Mouse (Mus musculus): ENCODE data around the gene Dhx34. TPM values are rescaled to one million over a fixed set of nuclear protein-coding genes. Genes with fewer than 3 reads are reported as not detected.

Dhx34 gene
- polyA plus RNA-seq, 1 experiment from 2014 or later: 10.5 TPM

DNA sequence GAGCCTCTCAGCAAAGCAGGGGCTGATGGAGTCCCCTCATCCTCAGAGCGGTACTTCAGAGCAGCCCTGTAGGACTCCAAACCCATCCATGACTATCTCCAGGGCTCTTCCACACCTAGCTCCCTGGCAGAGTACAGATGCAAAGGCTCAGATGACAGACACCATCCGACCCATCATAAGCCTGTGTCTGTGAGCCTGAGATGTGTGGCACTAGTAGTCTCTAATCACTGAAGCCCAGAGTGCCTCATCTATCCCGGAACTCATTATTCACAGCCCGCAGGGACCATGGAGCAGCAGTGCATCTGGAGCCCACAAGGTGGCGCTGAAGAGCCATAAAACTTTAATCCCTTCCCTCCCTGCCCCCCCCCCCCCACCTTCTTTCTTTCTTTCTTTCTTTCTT lies 29.5 kb downstream of the Dhx34 start:
- no peaks in the 10 kb centered on the region for H3K9me3 ChIP-seq
- 14% methylated on average over 5 of the region's 5 CpGs for WGBS
- no peak overlapping the region for H3K27ac ChIP-seq (replicated peaks)
- H3K27me3 ChIP-seq (replicated peaks): peaks cover 13% of the 10 kb centered on the region
- no peak overlapping the region for H3K9ac ChIP-seq
- H3K4me2 ChIP-seq: no peak overlapping the region
- no peak overlapping the region for H3K4me3 ChIP-seq
- H3K36me3 ChIP-seq: peaks cover 19% of the 10 kb centered on the region
- ATAC-seq (ENCODE audit: extremely low read depth, insufficient number of reproducible peaks, low FRiP score, low TSS enrichment): no peak
- H3K4me1 ChIP-seq: 0 out of 2 replicates have a peak, but pooled peaks cover 4% of the 10 kb centered on the region

DNA sequence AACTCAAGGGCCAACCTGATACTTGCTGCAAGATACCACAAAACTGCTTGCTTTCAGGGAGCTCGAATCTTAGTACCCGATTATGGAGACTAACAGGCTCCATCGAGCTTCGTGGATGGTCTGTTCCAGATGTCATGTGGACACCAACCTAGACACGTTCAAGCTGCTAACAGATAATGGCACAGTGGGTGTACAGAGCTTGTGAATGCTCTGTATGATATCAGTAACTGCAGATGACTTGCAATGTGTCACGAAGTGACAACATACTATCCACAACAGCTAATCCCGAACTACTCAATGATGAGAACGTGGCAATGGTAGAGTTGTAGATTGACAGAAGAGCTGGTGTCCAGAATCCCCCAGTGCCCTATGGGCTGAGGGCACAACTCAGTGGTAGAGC lies 34.3 kb downstream of the Dhx34 start:
- Histone ChIP-seq H3K4me2 (no peak overlapping the region), H3K4me1 (0 out of 2 replicates have a peak, but pooled peaks cover 4% of the 10 kb centered on the region), H3K4me3 (no peak overlapping the region), H3K27ac (replicated peaks) (no peak overlapping the region), H3K9me3 (no peaks in the 10 kb centered on the region), H3K9ac (no peak overlapping the region), H3K36me3 (peaks cover 11% of the 10 kb centered on the region), H3K27me3 (replicated peaks) (peaks cover 13% of the 10 kb centered on the region)
- WGBS: 70% methylated on average over 8 of the region's 8 CpGs
- ATAC-seq (ENCODE audit: extremely low read depth, insufficient number of reproducible peaks, low FRiP score, low TSS enrichment): no peak

DNA sequence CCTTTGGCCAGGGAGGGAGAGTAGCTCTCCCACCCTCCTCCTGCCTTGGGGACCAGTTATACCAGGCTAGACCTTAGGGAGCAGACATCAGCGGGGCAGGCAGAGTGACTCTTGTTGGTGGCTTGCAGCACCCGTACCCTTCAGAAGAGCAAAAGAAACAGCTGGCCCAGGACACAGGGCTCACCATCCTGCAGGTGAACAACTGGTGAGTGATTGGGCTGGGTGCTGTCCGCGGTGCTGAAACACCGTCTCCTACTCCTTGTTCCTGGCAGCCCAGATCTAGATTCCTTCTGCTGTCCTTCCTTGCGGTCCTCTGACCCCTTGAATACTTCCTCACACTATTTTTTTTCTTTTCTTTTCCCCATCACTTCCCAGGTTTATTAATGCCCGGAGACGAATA lies 38.2 kb downstream of the Dhx34 start:
- Histone ChIP-seq H3K9me3 (no peaks in the 10 kb centered on the region), H3K27me3 (replicated peaks) (no peaks in the 10 kb centered on the region; the same call in 1 of the 2 replicates), H3K9ac (no peak overlapping the region), H3K36me3 (peaks cover 24% of the 10 kb centered on the region), H3K4me3 (no peak overlapping the region), H3K4me1 (no peaks in the 10 kb centered on the region), H3K27ac (replicated peaks) (no peak overlapping the region), H3K4me2 (no peak overlapping the region)
- 18% methylated on average over 8 of the region's 8 CpGs for WGBS
- no peak for ATAC-seq (ENCODE audit: extremely low read depth, insufficient number of reproducible peaks, low FRiP score, low TSS enrichment)

DNA sequence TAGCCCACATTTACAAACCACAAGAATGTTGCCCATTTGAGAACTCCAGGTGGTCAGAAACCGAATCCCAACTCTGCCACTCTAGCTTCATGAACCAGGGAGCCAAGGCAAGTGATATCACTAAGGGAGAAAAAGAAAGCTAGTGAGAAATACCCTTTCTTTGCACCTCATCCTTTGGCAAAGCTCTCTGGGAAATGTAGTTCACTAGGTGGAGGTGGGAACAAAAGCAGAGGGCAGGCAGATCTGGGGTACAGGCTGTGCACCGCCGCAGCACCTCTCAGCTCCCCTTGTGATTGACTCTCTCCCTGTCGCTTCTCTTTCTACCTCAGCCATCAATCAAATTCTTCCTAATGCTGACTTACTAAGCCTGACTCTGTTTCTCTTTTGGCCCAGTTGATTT lies 43.7 kb downstream of the Dhx34 start:
- Histone ChIP-seq H3K36me3 (peaks cover 15% of the 10 kb centered on the region), H3K9me3 (no peaks in the 10 kb centered on the region), H3K4me3 (no peak overlapping the region), H3K4me2 (no peak overlapping the region), H3K27me3 (replicated peaks) (peaks cover 14% of the 10 kb centered on the region), H3K4me1 (peaks cover 24% of the 10 kb centered on the region), H3K27ac (replicated peaks) (no peak overlapping the region), H3K9ac (no peak overlapping the region)
- WGBS: 71% methylated on average over 4 of the region's 4 CpGs
- no peak for ATAC-seq (ENCODE audit: extremely low read depth, insufficient number of reproducible peaks, low FRiP score, low TSS enrichment)

DNA sequence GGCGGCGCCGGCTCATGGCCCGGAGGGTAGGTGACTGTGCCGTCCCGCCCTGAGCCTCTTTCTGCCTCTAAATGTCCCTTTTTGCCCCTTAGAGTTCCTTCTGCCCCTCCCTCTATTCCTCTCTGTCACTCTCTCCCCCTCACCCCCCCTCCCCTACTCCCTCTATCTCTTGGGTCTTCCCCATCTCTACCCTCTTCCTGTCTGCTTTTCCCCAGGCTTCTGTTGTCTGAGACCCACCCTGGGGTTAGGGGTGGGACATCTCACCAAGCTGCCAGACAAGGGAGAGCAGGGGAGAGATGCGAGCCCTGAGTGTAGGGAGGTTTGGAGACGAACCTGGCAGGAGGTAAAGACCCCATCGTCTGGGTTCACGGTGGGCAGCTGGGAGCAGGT lies 46.3 kb downstream of the Dhx34 start:
- WGBS: 0% methylated on average over 10 of the region's 10 CpGs
- Histone ChIP-seq H3K9me3 (no peaks in the 10 kb centered on the region), H3K4me3 (peak overlapping the region; percentile 71), H3K27ac (replicated peaks) (0 out of 2 replicates have a peak overlapping the region, but pooled peaks have one; percentile 50), H3K9ac (peak overlapping the region; percentile 86), H3K4me2 (peak overlapping the region; percentile 88), H3K4me1 (peaks cover 25% of the 10 kb centered on the region), H3K27me3 (replicated peaks) (peaks cover 23% of the 10 kb centered on the region), H3K36me3 (peaks cover 15% of the 10 kb centered on the region)
- ATAC-seq (ENCODE audit: extremely low read depth, insufficient number of reproducible peaks, low FRiP score, low TSS enrichment): no peak

DNA sequence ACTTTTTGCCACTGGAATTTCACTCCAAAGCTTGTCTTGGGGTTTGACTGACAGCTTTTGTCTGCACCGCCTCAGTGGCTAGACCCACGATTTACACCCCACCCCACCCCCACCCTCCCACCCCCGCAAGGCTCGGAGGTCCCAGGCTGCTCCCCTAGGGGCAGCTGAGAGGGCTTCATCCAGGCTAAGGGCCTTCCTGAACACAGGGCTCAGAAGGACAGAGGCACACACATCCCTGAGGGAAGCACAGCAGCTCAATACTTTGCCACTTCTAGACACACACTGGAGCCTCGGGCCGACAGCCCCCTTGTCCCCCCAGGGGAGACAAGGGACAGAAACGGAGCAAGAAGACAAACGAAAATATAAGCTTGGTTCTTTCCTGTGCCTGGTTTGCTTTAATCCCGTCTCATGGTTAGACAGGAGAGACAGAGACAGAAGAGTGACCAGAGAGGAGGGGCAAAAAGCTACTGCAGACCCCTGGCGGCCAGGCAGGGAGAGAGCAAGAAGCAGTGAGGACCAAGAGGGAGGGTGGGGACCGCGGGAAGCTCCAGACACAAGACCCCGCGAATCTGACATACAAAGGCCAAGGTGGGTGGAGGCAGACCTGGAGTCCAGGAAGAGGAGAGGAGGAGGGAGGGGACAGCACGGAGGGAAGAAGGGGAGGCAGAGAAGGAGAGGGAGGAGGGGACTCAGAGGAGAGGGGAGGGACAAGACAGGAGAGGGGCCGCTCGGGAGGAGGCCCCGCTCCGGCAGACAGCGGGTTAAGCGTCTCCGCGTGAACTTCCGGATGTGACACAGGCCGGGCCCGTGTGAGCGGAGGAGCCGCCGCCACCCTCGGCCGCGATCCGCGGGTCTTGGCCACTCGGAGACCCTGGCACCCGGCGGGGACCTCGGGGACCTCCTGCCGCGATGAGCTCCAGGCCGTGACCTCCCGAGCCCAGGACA lies 47.0 kb downstream of the Dhx34 start, which contains the start of gene Meis3:
Meis3 (plus strand) TSS at position 494 of the 945 bp plus-strand sequence.
- Histone ChIP-seq H3K36me3 (peaks cover 14% of the 10 kb centered on the region), H3K9ac (peak within 1 kb of the TSS; percentile 86), H3K27ac (replicated peaks) (0 out of 2 replicates have a peak within 1 kb of the TSS, but pooled peaks have one; percentile 50), H3K4me2 (peak within 1 kb of the TSS; percentile 88), H3K4me1 (peaks cover 25% of the 10 kb centered on the region), H3K27me3 (replicated peaks) (peaks cover 23% of the 10 kb centered on the region), H3K9me3 (no peaks in the 10 kb centered on the region), H3K4me3 (peak within 1 kb of the TSS; percentile 71)
- 1% methylated on average over 36 of the region's 42 CpGs for WGBS
- ATAC-seq (ENCODE audit: extremely low read depth, insufficient number of reproducible peaks, low FRiP score, low TSS enrichment): peak; percentile 55; the same call in 1 of the 2 replicates

DNA sequence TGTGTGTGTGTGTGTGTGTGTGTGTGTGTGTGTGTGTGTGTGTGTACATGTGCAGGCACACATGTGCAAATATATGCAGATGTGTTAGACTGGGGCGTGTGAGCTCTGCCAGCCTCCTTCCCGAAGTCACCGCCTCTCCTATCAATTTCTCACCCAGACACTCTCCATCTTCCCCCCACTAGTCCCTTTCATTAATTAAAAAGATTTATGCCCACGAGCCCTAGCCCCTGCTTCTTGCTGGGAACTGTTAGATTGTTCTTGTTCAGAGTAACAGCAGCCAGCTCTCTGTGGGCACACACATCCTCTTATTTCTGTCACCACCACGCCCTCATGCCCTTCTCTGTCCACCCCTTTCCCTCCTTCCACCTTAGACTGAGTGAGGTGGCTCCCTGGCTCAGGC lies 48.7 kb downstream of the Dhx34 start:
- no peak for ATAC-seq (ENCODE audit: extremely low read depth, insufficient number of reproducible peaks, low FRiP score, low TSS enrichment)
- H3K4me3 ChIP-seq: no peak overlapping the region
- no peak overlapping the region for H3K27ac ChIP-seq (replicated peaks)
- no peaks in the 10 kb centered on the region for H3K36me3 ChIP-seq
- peaks cover 27% of the 10 kb centered on the region for H3K27me3 ChIP-seq (replicated peaks)
- WGBS: 54% methylated on average over 5 of the region's 5 CpGs
- peaks cover 25% of the 10 kb centered on the region for H3K4me1 ChIP-seq
- H3K4me2 ChIP-seq: no peak overlapping the region
- no peak overlapping the region for H3K9ac ChIP-seq
- H3K9me3 ChIP-seq: peaks cover 1% of the 10 kb centered on the region; the same call in 1 of the 2 replicates

DNA sequence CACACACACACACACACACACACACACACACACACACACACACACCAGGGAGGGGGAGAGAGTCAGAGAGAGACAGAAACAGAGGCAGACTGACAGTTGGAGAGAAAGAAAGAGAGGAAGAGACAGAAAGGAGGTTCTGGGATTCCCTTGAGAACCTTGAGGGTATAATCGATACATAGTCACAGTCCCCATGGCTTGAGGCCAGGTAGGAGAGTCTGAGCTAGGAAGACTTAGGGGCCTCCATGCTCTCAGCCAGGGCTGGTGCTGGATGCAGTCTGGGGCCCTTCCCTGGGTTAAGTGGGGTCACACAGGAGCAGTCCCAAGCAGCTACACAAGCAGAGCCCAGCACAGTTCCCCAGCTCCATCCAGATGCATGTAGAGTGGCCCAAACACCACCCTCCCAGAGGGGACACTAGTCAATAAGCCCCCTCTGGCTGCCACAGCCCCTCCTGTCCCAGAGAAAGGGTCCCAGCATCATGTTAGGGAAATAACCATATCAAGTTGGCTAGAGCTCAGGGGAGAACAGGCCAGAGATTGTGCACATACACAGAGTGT lies 49.2 kb downstream of the Dhx34 start:
- Histone ChIP-seq H3K27me3 (replicated peaks) (peaks cover 27% of the 10 kb centered on the region), H3K4me2 (no peak overlapping the region), H3K9me3 (peaks cover 6% of the 10 kb centered on the region; the same call in 1 of the 2 replicates), H3K4me3 (no peak overlapping the region), H3K9ac (no peak overlapping the region), H3K4me1 (peaks cover 25% of the 10 kb centered on the region), H3K36me3 (no peaks in the 10 kb centered on the region), H3K27ac (replicated peaks) (no peak overlapping the region)
- ATAC-seq (ENCODE audit: extremely low read depth, insufficient number of reproducible peaks, low FRiP score, low TSS enrichment): no peak
- WGBS: 39% methylated on average over 1 of the region's 1 CpGs

DNA sequence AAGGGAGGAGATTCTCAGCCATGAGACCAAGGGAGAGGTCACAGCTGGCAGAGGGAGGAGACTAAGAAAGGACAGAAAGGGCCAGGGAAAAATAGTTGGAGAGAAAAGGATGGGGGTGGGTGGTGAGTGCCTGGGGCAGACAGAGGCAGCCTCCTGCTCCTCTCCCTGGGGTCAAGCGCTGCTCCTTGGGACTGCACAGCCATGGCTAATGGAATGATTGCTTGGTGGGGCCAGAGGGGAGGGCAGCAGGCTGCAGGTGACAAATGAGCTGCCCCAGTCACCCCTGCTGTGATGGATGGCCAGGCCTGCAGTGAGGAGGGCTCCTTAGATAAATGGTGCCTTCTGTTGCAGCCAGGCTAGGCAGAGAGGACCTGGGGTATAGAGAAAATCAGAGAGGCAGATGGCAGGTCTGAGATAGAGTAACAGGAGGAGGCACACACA lies 49.7 kb downstream of the Dhx34 start:
- peaks cover 25% of the 10 kb centered on the region for H3K4me1 ChIP-seq
- no peak overlapping the region for H3K9ac ChIP-seq
- H3K36me3 ChIP-seq: no peaks in the 10 kb centered on the region
- no peak overlapping the region for H3K4me2 ChIP-seq
- H3K9me3 ChIP-seq: peaks cover 8% of the 10 kb centered on the region; the same call in 1 of the 2 replicates
- peaks cover 27% of the 10 kb centered on the region for H3K27me3 ChIP-seq (replicated peaks)
- H3K27ac ChIP-seq (replicated peaks): no peak overlapping the region
- H3K4me3 ChIP-seq: no peak overlapping the region
- ATAC-seq (ENCODE audit: extremely low read depth, insufficient number of reproducible peaks, low FRiP score, low TSS enrichment): no peak
- WGBS: 0% methylated on average over 1 of the region's 1 CpGs

DNA sequence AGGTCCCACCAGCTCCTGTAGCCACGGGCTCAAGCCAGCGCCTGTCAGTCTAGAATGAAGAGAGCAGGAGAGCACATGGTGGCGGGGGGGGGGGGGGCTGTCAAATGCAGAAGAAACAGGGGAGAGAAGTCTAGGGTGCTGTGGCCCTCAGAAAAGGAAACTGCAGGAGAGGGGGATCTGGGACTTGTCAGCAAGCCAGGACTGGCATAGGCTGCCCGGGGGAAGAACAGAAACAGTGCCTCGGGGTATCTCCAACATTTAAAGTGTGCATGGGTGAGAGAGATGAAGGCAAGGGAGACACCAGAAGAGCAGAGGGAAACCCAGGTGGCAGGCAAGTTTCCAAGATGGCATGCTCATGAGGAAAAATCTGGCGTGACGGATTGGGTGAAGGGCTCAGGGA lies 59.8 kb downstream of the Dhx34 start:
- Histone ChIP-seq H3K4me1 (peaks cover 7% of the 10 kb centered on the region), H3K36me3 (no peaks in the 10 kb centered on the region), H3K9me3 (no peaks in the 10 kb centered on the region), H3K4me3 (no peak overlapping the region), H3K9ac (no peak overlapping the region), H3K27me3 (replicated peaks) (peaks cover 47% of the 10 kb centered on the region), H3K27ac (replicated peaks) (no peak overlapping the region), H3K4me2 (no peak overlapping the region)
- ATAC-seq (ENCODE audit: extremely low read depth, insufficient number of reproducible peaks, low FRiP score, low TSS enrichment): no peak
- 71% methylated on average over 7 of the region's 7 CpGs for WGBS

DNA sequence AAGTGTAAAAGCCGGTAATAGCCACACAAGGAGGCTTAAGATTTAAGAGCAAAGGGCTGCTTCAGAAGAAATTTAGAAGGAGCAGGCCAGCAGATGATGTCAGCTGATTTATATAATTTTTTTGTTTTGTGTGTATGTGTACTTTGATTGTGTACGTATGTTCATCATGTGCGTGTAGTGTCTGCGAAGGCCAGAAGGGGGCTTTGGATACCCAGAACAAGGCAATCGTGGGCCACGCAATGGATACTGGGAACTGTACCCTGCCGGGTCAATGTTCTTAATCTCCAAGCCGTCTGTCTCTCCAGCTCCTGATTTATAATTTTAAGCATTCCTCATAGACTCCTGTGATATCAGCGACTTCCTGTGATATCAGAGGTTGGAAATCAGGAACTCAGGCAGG lies 60.5 kb downstream of the Dhx34 start:
- Histone ChIP-seq H3K4me3 (no peak overlapping the region), H3K27me3 (replicated peaks) (peaks cover 47% of the 10 kb centered on the region), H3K9me3 (no peaks in the 10 kb centered on the region), H3K36me3 (no peaks in the 10 kb centered on the region), H3K4me2 (no peak overlapping the region), H3K9ac (no peak overlapping the region), H3K27ac (replicated peaks) (no peak overlapping the region), H3K4me1 (peaks cover 14% of the 10 kb centered on the region)
- no peak for ATAC-seq (ENCODE audit: extremely low read depth, insufficient number of reproducible peaks, low FRiP score, low TSS enrichment)
- WGBS: 86% methylated on average over 9 of the region's 9 CpGs
